Mouse (Mus musculus) heart, postnatal 0 days (tissue): ENCODE measurements around the gene Smpx.

ENCODE experiments used
- CTCF ChIP-seq: IDR thresholded peaks from 2 replicates; pipeline ENCODE4 v1.5.1; 2016; ENCODE audit warnings: antibody characterized with exemption, control low read depth, low read depth
- EP300 ChIP-seq: IDR thresholded peaks from 2 replicates; pipeline ENCODE4 v1.6.1; 2016; ENCODE audit warnings: antibody characterized with exemption, low read depth

DNA sequence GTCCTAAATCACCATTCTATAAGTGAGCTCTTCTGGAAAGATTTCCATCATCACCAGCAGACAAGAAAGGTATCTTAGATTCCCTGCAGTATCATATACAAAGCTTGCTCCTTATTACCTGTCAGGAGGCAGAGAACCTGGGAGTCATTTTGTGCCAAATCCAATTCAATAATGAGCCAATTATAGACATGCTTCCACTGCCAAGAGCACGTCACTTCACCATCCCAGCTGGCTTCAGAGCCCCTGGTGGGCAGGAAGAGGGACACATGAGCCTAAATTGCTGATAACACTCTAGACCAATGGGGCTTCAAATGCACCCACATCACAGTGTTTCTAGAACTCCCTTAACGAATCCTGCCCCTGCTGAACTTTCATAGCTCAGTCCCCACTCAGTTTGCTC, 35.1 kb downstream of the Smpx start:
- TF ChIP-seq CTCF = no peak
- TF ChIP-seq EP300 = no peak
